Mouse (Mus musculus): Measurements from ENCODE around the gene Tmem199. TPM values are rescaled to one million over a fixed set of nuclear protein-coding genes. Genes with fewer than 3 reads are reported as not detected.
A peak's percentile ranks its signal among the peaks of the same experiment; 100 is the strongest.
"Not testable (repeated sequence)": the region's sequence is repeated elsewhere in the genome, so short reads cannot be mapped to it uniquely, and the experiment has no call there.

Gene Tmem199
- polyA plus RNA-seq, 1 experiment from 2014 or later = 86.7 TPM

DNA sequence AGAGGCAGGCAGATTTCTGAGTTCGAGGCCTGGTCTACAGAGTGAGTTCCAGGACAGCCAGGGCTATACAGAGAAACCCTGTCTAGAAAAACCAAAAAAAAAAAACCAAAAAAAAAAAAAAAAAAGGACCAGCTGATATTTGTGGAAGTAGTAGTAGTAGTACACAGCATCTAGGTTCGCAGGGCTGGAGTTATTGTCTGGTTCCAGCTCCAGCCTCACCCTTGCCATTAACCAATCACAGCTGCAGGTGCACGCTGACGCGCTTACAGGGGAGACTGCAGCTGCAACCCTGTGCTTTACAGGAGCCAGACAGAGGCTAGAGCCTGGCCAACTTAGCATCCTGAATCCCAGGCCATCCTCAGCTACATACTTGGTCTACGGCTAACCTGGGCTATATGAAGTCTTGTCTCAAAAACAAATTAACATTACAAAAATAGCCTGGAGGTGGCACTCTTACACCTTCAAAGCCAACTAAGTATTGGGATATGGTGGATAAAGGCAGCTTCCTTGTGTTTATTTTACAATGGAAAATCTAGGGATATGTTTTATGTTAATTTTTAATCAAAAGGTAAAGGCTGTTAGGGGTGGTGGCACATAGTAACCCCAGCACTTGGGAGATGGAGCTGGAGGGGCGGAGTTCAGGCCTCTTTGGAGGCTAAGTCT lies 32.6 kb upstream of the Tmem199 start:
- H3K9me3 ChIP-seq = no peaks in the 10 kb centered on the region
- no peak overlapping the region for H3K4me3 ChIP-seq
- no peaks in the 10 kb centered on the region for H3K27me3 ChIP-seq
- no peak overlapping the region for H3K27ac ChIP-seq (replicated peaks)
- peaks cover 14% of the 10 kb centered on the region for H3K4me1 ChIP-seq
- no peak for ATAC-seq (replicated peaks)
- peaks cover 34% of the 10 kb centered on the region for H3K36me3 ChIP-seq
- H3K9ac ChIP-seq (replicated peaks) = no peak overlapping the region
- H3K4me2 ChIP-seq (replicated peaks) = no peak overlapping the region
- WGBS = 92% methylated on average over 7 of the region's 7 CpGs

DNA sequence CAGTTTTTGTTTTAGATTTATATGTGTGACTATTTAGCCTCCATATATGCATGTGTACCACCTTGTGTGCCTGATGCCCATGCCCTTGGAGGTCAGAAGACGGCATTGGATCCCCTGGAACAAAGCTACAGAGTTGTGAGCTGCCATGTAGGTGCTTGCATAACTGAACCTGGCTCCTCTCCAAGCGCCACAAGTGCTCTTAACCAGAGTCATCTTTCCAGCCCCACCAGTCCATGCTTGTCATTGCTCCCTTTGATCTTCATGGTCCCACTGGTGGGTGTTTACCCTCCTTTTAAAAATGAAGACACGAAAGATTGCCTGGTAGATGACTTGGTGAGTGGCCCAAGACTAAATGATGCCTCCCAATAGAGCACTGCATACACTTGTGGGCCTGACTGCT lies 28.4 kb upstream of the Tmem199 start:
- Histone ChIP-seq H3K4me2 (replicated peaks) (no peak overlapping the region), H3K27ac (replicated peaks) (no peak overlapping the region), H3K4me1 (peaks cover 14% of the 10 kb centered on the region), H3K36me3 (peaks cover 44% of the 10 kb centered on the region), H3K4me3 (no peak overlapping the region), H3K9me3 (no peaks in the 10 kb centered on the region), H3K9ac (replicated peaks) (no peak overlapping the region), H3K27me3 (no peaks in the 10 kb centered on the region)
- no peak for ATAC-seq (replicated peaks)
- 90% methylated on average over 3 of the region's 3 CpGs for WGBS

GRCm38 (mm10) chr11:78536690-78537084 lies 24.7 kb upstream of the Tmem199 start:
- peak overlapping the region; percentile 76 for H3K9ac ChIP-seq (replicated peaks)
- no peaks in the 10 kb centered on the region for H3K9me3 ChIP-seq
- peak overlapping the region; percentile 81 for H3K27ac ChIP-seq (replicated peaks)
- peaks cover 28% of the 10 kb centered on the region for H3K36me3 ChIP-seq
- WGBS = 4% methylated on average over 14 of the region's 14 CpGs
- peak overlapping the region; percentile 55 for H3K4me3 ChIP-seq
- no peak; the same call in 1 of the 2 replicates for ATAC-seq (replicated peaks)
- H3K4me1 ChIP-seq = peaks cover 27% of the 10 kb centered on the region
- no peaks in the 10 kb centered on the region for H3K27me3 ChIP-seq
- H3K4me2 ChIP-seq (replicated peaks) = peak overlapping the region; percentile 71

GRCm38 (mm10) chr11:78536080-78536689 lies 24.2 kb upstream of the Tmem199 start, which contains the start of the genes Tnfaip1 and Ift20:
Tnfaip1 (minus strand) TSS chr11:78536332.
Ift20 (plus strand) TSS chr11:78536361.
- H3K36me3 ChIP-seq = peaks cover 25% of the 10 kb centered on the region
- H3K4me2 ChIP-seq (replicated peaks) = peak within 1 kb of the TSS; percentile 71
- H3K4me3 ChIP-seq = peak within 1 kb of the TSS; percentile 55
- H3K9ac ChIP-seq (replicated peaks) = peak within 1 kb of the TSS; percentile 76
- H3K27ac ChIP-seq (replicated peaks) = peak within 1 kb of the TSS; percentile 92
- peaks cover 27% of the 10 kb centered on the region for H3K4me1 ChIP-seq
- H3K9me3 ChIP-seq = no peaks in the 10 kb centered on the region
- H3K27me3 ChIP-seq = no peaks in the 10 kb centered on the region
- peak; percentile 99 for ATAC-seq (replicated peaks)
- under 1% methylated on average over 52 of the region's 52 CpGs for WGBS

GRCm38 (mm10) chr11:78535376-78536079 lies 23.6 kb upstream of the Tmem199 start:
- peak overlapping the region; percentile 92 for H3K27ac ChIP-seq (replicated peaks)
- H3K4me2 ChIP-seq (replicated peaks) = peak overlapping the region; percentile 71
- no peaks in the 10 kb centered on the region for H3K27me3 ChIP-seq
- H3K36me3 ChIP-seq = peaks cover 21% of the 10 kb centered on the region
- no peaks in the 10 kb centered on the region for H3K9me3 ChIP-seq
- H3K4me3 ChIP-seq = peak overlapping the region; percentile 55
- peak; percentile 27; the same call in 1 of the 2 replicates for ATAC-seq (replicated peaks)
- peaks cover 27% of the 10 kb centered on the region for H3K4me1 ChIP-seq
- WGBS = 0% methylated on average over 23 of the region's 23 CpGs
- peak overlapping the region; percentile 76 for H3K9ac ChIP-seq (replicated peaks)

DNA sequence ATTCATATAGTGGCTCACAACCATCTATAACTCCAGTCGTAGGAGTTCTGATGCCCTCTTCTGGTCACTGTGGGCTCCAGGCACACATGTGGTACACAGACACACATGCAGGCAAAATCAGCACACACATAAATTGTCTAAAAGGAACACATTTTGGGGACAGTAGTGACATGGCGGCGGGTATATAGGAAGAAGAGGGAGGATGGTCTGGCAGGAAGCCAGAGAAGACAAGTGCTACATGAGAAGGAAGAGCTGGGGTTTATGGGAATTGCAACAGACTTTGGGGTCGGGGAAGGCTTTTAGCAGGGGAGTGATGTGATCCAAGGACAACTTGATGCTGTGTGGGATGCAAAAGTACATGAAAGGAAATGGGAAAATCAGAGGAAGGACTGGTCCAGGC lies 22.5 kb upstream of the Tmem199 start:
- peaks cover 18% of the 10 kb centered on the region for H3K36me3 ChIP-seq
- ATAC-seq (replicated peaks) = no peak
- 0 out of 2 replicates have a peak overlapping the region, but pooled peaks have one; percentile 92 for H3K27ac ChIP-seq (replicated peaks)
- 84% methylated on average over 4 of the region's 4 CpGs for WGBS
- peak overlapping the region; percentile 71 for H3K4me2 ChIP-seq (replicated peaks)
- peak overlapping the region; percentile 55; the same call in 1 of the 2 replicates for H3K4me3 ChIP-seq
- H3K4me1 ChIP-seq = peaks cover 27% of the 10 kb centered on the region
- H3K27me3 ChIP-seq = no peaks in the 10 kb centered on the region
- H3K9me3 ChIP-seq = no peaks in the 10 kb centered on the region
- no peak overlapping the region for H3K9ac ChIP-seq (replicated peaks)

DNA sequence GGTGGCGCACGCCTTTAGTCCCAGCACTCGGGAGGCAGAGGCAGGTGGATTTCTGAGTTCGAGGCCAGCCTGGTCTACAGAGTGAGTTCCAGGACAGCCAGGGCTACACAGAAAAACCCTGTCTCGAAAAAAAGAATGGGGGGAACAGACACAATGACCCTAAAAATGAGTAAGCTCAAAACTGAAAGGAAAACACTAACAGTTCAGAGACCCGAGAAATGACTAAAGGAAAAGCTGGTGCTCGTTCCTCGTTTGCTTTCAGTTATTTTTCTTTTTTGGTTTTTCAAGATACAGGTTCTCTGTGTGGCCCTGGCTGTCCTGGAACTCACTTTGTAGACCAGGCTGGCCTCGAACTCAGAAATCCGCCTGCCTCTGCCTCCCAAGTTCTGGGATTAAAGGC lies 19.5 kb upstream of the Tmem199 start:
- not testable (repeated sequence) for ATAC-seq (replicated peaks); H3K9ac ChIP-seq (replicated peaks); H3K27me3 ChIP-seq; H3K4me2 ChIP-seq (replicated peaks); H3K9me3 ChIP-seq; H3K4me3 ChIP-seq
- H3K36me3 ChIP-seq = peaks cover 33% of the 10 kb centered on the region
- 92% methylated on average over 10 of the region's 10 CpGs for WGBS
- H3K27ac ChIP-seq (replicated peaks) = 0 out of 2 replicates have a peak overlapping the region, but pooled peaks have one; percentile 21
- H3K4me1 ChIP-seq = peaks cover 13% of the 10 kb centered on the region

- peaks cover 13% of the 10 kb centered on the region for H3K4me1 ChIP-seq
- H3K4me2 ChIP-seq (replicated peaks) = no peak overlapping the region
- no peak overlapping the region for H3K4me3 ChIP-seq
- 86% methylated on average over 6 of the region's 6 CpGs for WGBS
- no peaks in the 10 kb centered on the region for H3K9me3 ChIP-seq
- H3K36me3 ChIP-seq = peaks cover 38% of the 10 kb centered on the region
- no peaks in the 10 kb centered on the region for H3K27me3 ChIP-seq
- ATAC-seq (replicated peaks) = no peak
- H3K27ac ChIP-seq (replicated peaks) = 0 out of 2 replicates have a peak overlapping the region, but pooled peaks have one; percentile 21
- no peak overlapping the region for H3K9ac ChIP-seq (replicated peaks)
Measured at GRCm38 (mm10) chr11:78531046-78531445, 19.1 kb upstream of the Tmem199 start.

- peaks cover 48% of the 10 kb centered on the region for H3K36me3 ChIP-seq
- no peaks in the 10 kb centered on the region for H3K27me3 ChIP-seq
- no peak overlapping the region for H3K4me2 ChIP-seq (replicated peaks)
- H3K27ac ChIP-seq (replicated peaks) = no peak overlapping the region
- H3K9me3 ChIP-seq = no peaks in the 10 kb centered on the region
- WGBS = 90% methylated on average over 12 of the region's 12 CpGs
- no peak overlapping the region for H3K9ac ChIP-seq (replicated peaks)
- no peak for ATAC-seq (replicated peaks)
- peaks cover 9% of the 10 kb centered on the region for H3K4me1 ChIP-seq
- H3K4me3 ChIP-seq = no peak overlapping the region
Measured at GRCm38 (mm10) chr11:78530001-78530400, 18.0 kb upstream of the Tmem199 start.

GRCm38 (mm10) chr11:78528714-78529113 lies 16.7 kb upstream of the Tmem199 start:
- Histone ChIP-seq H3K4me2 (replicated peaks) (no peak overlapping the region), H3K9me3 (no peaks in the 10 kb centered on the region), H3K27ac (replicated peaks) (no peak overlapping the region), H3K4me1 (no peaks in the 10 kb centered on the region), H3K4me3 (no peak overlapping the region), H3K9ac (replicated peaks) (no peak overlapping the region), H3K36me3 (peaks cover 61% of the 10 kb centered on the region), H3K27me3 (no peaks in the 10 kb centered on the region)
- WGBS = 84% methylated on average over 9 of the region's 9 CpGs
- ATAC-seq (replicated peaks) = no peak

GRCm38 (mm10) chr11:78524838-78525237 lies 12.9 kb upstream of the Tmem199 start:
- Histone ChIP-seq H3K4me3 (no peak overlapping the region), H3K9me3 (no peaks in the 10 kb centered on the region), H3K4me1 (no peaks in the 10 kb centered on the region), H3K4me2 (replicated peaks) (no peak overlapping the region), H3K36me3 (peaks cover 93% of the 10 kb centered on the region), H3K9ac (replicated peaks) (no peak overlapping the region), H3K27ac (replicated peaks) (peak overlapping the region; percentile 7; the same call in 1 of the 2 replicates), H3K27me3 (no peaks in the 10 kb centered on the region)
- ATAC-seq (replicated peaks) = no peak
- WGBS = 35% methylated on average over 2 of the region's 2 CpGs
